Mouse (Mus musculus) stomach, embryonic 16.5 days (tissue): ENCODE measurements at regions not wholly inside any gene's neighbourhood (a gene's known extent, or its start where the extent isn't known, plus 50 kb on each side); places are given as distances from the start of the nearest gene placed in this dataset.

Experiments
- ATAC-seq: fragments of 200-750 bp; cut with Nextera tagmentation; 2 replicates; pipeline ENCODE4 v1.8.0; 2017; ENCODE audit warnings: moderate number of reproducible peaks, moderate TSS enrichment; ENCODE audit not compliant: insufficient read depth, low FRiP score
- H3K27ac ChIP-seq: fragments of 300-500 bp; sonication (generic); 2 replicates; pipeline ENCODE4 v1.5.1; 2014; ENCODE audit warnings: low read length
- H3K27me3 ChIP-seq: fragments of 300-500 bp; sonication (generic); 2 replicates; pipeline ENCODE4 v1.6.1; 2014; ENCODE audit warnings: low read length, control low read depth, mixed read lengths; ENCODE audit not compliant: control insufficient read depth, insufficient read depth
- H3K36me3 ChIP-seq: fragments of 300-500 bp; sonication (generic); 2 replicates; pipeline ENCODE4 v1.6.1; 2014; ENCODE audit warnings: low read length; ENCODE audit not compliant: control insufficient read depth, insufficient read depth
- H3K4me1 ChIP-seq: fragments of 300-500 bp; sonication (generic); 2 replicates; pipeline ENCODE4 v1.6.1; 2014; ENCODE audit warnings: low read length, control low read depth, mixed read lengths; ENCODE audit not compliant: control insufficient read depth, insufficient read depth
- H3K4me2 ChIP-seq: fragments of 300-500 bp; sonication (generic); 2 replicates; pipeline ENCODE4 v1.6.1; 2014; ENCODE audit warnings: low read depth, low read length, mixed read lengths
- H3K4me3 ChIP-seq: fragments of 300-500 bp; sonication (generic); replicated peaks from 2 replicates; pipeline ENCODE4 v1.5.1; 2014; ENCODE audit warnings: mild to moderate bottlenecking, low read length
- H3K9ac ChIP-seq: fragments of 300-500 bp; sonication (generic); 2 replicates; pipeline ENCODE4 v1.6.1; 2014; ENCODE audit warnings: low read length
- H3K9me3 ChIP-seq: fragments of 300-500 bp; sonication (generic); replicated peaks from 2 replicates; pipeline ENCODE4 v1.6.1; 2016; ENCODE audit warnings: low read length, control low read depth; ENCODE audit not compliant: control insufficient read depth
- WGBS: fragments of 180-500 bp; shearing (Covaris S2); extraction: QIAGEN DNeasy Blood & Tissue Kit; methylation state at CpG from one replicate; pipeline ENCODE4 v1.1.7; 2014; 5-methylcytosine and 5-hydroxymethylcytosine counted together

- H3K4me1 ChIP-seq, result no peaks in the 10 kb centered on the region
- H3K36me3 ChIP-seq, result no peaks in the 10 kb centered on the region
- 77% methylated on average over 8 of the region's 8 CpGs for WGBS
- no peak for ATAC-seq
- no peak overlapping the region for H3K27ac ChIP-seq
- no peaks in the 10 kb centered on the region for H3K27me3 ChIP-seq
- H3K9ac ChIP-seq, result no peak overlapping the region
- H3K9me3 ChIP-seq, result no peaks in the 10 kb centered on the region
- no peak overlapping the region for H3K4me3 ChIP-seq
- H3K4me2 ChIP-seq, result no peak overlapping the region
Measured at GRCm38 (mm10) chr15:67729492-67729891, 1228.8 kb upstream of the Lrrc6 start.

GRCm38 (mm10) chr15:67725239-67725638 is 1224.5 kb upstream of the Lrrc6 start:
- H3K27me3 ChIP-seq, result no peaks in the 10 kb centered on the region
- ATAC-seq, result no peak
- H3K27ac ChIP-seq, result no peak overlapping the region
- no peaks in the 10 kb centered on the region for H3K9me3 ChIP-seq
- H3K36me3 ChIP-seq, result no peaks in the 10 kb centered on the region
- no peak overlapping the region for H3K4me3 ChIP-seq
- H3K4me2 ChIP-seq, result no peak overlapping the region
- no peak overlapping the region for H3K9ac ChIP-seq
- H3K4me1 ChIP-seq, result no peaks in the 10 kb centered on the region
- 57% methylated on average over 5 of the region's 5 CpGs for WGBS

GRCm38 (mm10) chr15:67714203-67714602 is 1213.5 kb upstream of the Lrrc6 start:
- Histone ChIP-seq H3K4me3 (no peak overlapping the region), H3K36me3 (no peaks in the 10 kb centered on the region), H3K27ac (no peak overlapping the region), H3K9me3 (no peaks in the 10 kb centered on the region), H3K4me2 (no peak overlapping the region), H3K27me3 (no peaks in the 10 kb centered on the region), H3K4me1 (no peaks in the 10 kb centered on the region), H3K9ac (no peak overlapping the region)
- no peak for ATAC-seq
- WGBS, result 80% methylated on average over 3 of the region's 3 CpGs

GRCm38 (mm10) chr15:67686140-67686539 is 1185.4 kb upstream of the Lrrc6 start:
- no peak overlapping the region for H3K4me3 ChIP-seq
- H3K4me2 ChIP-seq, result no peak overlapping the region
- H3K36me3 ChIP-seq, result no peaks in the 10 kb centered on the region
- WGBS, result 56% methylated on average over 1 of the region's 1 CpGs
- no peak overlapping the region for H3K27ac ChIP-seq
- no peaks in the 10 kb centered on the region for H3K9me3 ChIP-seq
- H3K27me3 ChIP-seq, result no peaks in the 10 kb centered on the region
- no peak overlapping the region for H3K9ac ChIP-seq
- H3K4me1 ChIP-seq, result no peaks in the 10 kb centered on the region
- ATAC-seq, result no peak

- H3K4me1 ChIP-seq, result no peaks in the 10 kb centered on the region
- no peaks in the 10 kb centered on the region for H3K36me3 ChIP-seq
- 89% methylated on average over 2 of the region's 2 CpGs for WGBS
- no peaks in the 10 kb centered on the region for H3K9me3 ChIP-seq
- no peak overlapping the region for H3K4me3 ChIP-seq
- no peak overlapping the region for H3K27ac ChIP-seq
- H3K4me2 ChIP-seq, result no peak overlapping the region
- no peak overlapping the region for H3K9ac ChIP-seq
- no peaks in the 10 kb centered on the region for H3K27me3 ChIP-seq
- no peak for ATAC-seq
Measured at GRCm38 (mm10) chr15:67673276-67673675, 1172.6 kb upstream of the Lrrc6 start.

- Histone ChIP-seq H3K27ac (no peak overlapping the region), H3K36me3 (no peaks in the 10 kb centered on the region), H3K4me3 (no peak overlapping the region), H3K9me3 (no peaks in the 10 kb centered on the region), H3K4me2 (no peak overlapping the region), H3K4me1 (no peaks in the 10 kb centered on the region), H3K9ac (no peak overlapping the region), H3K27me3 (no peaks in the 10 kb centered on the region)
- ATAC-seq, result no peak
- 33% methylated on average over 1 of the region's 1 CpGs for WGBS
Measured at GRCm38 (mm10) chr15:67636155-67636554, 1135.4 kb upstream of the Lrrc6 start.

- H3K9ac ChIP-seq, result no peak overlapping the region
- WGBS, result 75% methylated on average over 3 of the region's 3 CpGs
- no peaks in the 10 kb centered on the region for H3K4me1 ChIP-seq
- H3K27ac ChIP-seq, result no peak overlapping the region
- no peaks in the 10 kb centered on the region for H3K36me3 ChIP-seq
- H3K27me3 ChIP-seq, result no peaks in the 10 kb centered on the region
- H3K9me3 ChIP-seq, result no peaks in the 10 kb centered on the region
- no peak for ATAC-seq
- H3K4me2 ChIP-seq, result no peak overlapping the region
- H3K4me3 ChIP-seq, result no peak overlapping the region
Measured at GRCm38 (mm10) chr15:67626704-67627287, 1126.1 kb upstream of the Lrrc6 start.

GRCm38 (mm10) chr15:67611896-67612295 is 1111.2 kb upstream of the Lrrc6 start:
- no peak overlapping the region for H3K27ac ChIP-seq
- WGBS, result 67% methylated on average over 3 of the region's 3 CpGs
- no peak for ATAC-seq

GRCm38 (mm10) chr15:67598426-67598825 is 1097.7 kb upstream of the Lrrc6 start:
- Histone ChIP-seq H3K9ac (no peak overlapping the region), H3K27me3 (no peaks in the 10 kb centered on the region), H3K9me3 (no peaks in the 10 kb centered on the region), H3K36me3 (no peaks in the 10 kb centered on the region), H3K4me2 (no peak overlapping the region), H3K4me1 (no peaks in the 10 kb centered on the region), H3K4me3 (no peak overlapping the region), H3K27ac (no peak overlapping the region)
- WGBS, result 34% methylated on average over 4 of the region's 4 CpGs
- ATAC-seq, result no peak

More at GRCm38 (mm10) chr15:67611896-67612295, 1111.2 kb upstream of the Lrrc6 start:
- Histone ChIP-seq H3K27me3 (no peaks in the 10 kb centered on the region), H3K9ac (no peak overlapping the region), H3K36me3 (no peaks in the 10 kb centered on the region), H3K4me1 (no peaks in the 10 kb centered on the region), H3K4me2 (no peak overlapping the region), H3K4me3 (no peak overlapping the region), H3K9me3 (no peaks in the 10 kb centered on the region)

GRCm38 (mm10) chr15:67576581-67576980 is 1075.9 kb upstream of the Lrrc6 start:
- no peak overlapping the region for H3K4me3 ChIP-seq
- H3K27ac ChIP-seq, result no peak overlapping the region
- ATAC-seq, result no peak
- no peaks in the 10 kb centered on the region for H3K27me3 ChIP-seq
- H3K9me3 ChIP-seq, result no peaks in the 10 kb centered on the region
- no peak overlapping the region for H3K9ac ChIP-seq
- no peak overlapping the region for H3K4me2 ChIP-seq
- H3K4me1 ChIP-seq, result no peaks in the 10 kb centered on the region
- no peaks in the 10 kb centered on the region for H3K36me3 ChIP-seq
- WGBS, result 71% methylated on average over 1 of the region's 1 CpGs
